Mouse (Mus musculus): ENCODE data around the gene Nr5a2.

Gene Nr5a2

DNA sequence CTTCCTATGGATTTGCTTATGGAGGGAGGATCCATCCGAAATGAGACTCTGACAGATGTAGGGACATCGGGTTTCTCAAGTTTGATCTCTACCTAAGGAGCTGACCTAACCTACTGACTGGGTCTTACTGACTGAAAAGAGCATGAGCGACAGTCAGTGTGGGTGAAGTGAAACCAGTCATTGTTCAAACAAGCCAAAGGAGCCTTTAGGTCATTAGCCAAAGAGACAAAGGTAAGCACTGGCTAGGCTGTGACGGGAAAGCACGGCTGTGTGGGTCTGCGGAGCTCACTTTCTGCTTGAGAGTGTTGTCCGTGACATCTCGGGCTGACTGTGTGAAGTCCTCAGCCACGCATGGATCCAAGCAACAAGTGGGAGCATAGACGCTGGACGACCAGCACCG lies 50.1 kb downstream of the Nr5a2 start:
- no peak for DNase-seq (ENCODE audit: low read depth, low spot score)

DNA sequence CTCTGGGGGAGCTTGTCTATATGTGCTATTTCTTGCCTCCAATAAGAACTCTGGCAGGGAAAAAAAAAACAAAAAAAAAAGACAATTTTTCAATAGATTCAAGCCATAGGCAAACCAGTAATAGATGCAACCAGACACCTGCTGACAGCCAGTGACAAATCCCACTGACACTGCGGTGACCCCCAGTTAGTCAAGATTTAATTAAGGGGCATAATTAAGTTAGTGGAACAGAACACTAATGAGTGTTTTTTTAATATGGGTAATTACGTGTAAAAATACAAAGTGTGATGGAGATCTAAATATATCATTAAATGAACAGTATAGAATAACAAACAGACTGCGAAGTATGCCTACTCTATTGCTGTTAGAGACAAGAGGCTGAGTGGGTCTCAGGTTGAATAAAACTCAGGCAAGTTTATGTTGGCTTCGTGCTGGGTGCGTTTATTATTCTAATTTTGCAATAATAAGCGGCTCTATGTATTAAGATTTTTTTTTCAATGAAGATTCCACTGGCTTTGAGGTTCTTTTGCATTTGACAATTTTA lies 50.7 kb downstream of the Nr5a2 start:
- DNase-seq (ENCODE audit: low read depth, low spot score): no peak

DNA sequence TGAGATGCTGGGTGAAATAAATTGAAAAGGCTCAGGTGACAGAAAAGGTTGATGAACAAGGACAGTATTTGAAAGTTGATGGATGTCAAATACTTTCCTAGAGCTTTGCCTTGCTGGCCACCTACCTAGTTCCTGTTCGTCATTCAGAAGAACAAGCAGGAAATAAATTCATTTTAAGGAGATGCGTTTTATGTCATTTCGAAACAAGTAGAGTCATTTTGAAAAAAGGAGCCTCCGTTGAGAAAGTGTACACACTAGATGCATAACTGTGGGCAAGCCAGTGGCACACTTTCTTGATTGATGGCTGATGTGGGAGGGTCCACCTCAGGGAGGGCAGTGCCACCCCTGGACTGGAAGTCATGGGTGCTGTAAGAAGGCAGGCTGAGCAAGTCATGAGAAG lies 62.1 kb downstream of the Nr5a2 start:
- DNase-seq (ENCODE audit: low read depth, low spot score): no peak

DNA sequence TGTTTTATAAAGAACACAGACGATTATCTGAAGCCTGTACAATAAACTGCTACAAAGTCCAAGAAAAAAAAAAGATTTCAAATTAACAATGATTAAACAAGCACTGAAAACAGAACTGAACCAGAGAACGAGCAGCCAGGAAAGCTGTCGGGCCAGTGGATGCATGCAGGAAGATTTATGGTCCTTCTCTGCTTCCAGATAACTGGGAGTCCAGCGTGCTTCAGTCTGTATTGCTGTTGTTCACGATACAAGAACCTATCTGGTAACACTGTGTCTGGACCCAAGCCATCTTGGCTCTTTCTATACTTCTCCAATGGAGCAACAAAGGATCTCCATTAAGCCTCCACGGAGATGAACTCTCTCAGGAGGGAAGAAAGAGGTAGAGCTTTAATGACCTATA lies 63.9 kb downstream of the Nr5a2 start:
- DNase-seq (ENCODE audit: low read depth, low spot score): no peak

DNA sequence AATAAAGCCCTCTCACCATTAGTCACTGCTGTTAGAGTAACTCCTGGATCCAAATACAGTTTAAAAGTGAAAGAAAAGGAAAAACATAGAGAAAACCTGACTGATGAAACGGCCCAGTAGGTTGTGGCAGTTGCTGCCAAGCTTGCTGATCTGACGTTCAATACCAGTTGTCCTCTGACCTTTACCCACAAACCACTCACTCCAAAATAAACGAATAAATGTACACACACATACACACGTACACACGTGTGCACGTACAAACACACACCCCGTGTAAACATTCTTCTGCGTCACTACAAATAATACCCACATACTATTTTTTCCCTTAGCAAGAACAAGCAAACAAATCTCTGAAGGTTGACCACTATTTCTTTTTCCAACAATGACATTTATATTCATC lies 64.4 kb downstream of the Nr5a2 start:
- no peak for DNase-seq (ENCODE audit: low read depth, low spot score)

DNA sequence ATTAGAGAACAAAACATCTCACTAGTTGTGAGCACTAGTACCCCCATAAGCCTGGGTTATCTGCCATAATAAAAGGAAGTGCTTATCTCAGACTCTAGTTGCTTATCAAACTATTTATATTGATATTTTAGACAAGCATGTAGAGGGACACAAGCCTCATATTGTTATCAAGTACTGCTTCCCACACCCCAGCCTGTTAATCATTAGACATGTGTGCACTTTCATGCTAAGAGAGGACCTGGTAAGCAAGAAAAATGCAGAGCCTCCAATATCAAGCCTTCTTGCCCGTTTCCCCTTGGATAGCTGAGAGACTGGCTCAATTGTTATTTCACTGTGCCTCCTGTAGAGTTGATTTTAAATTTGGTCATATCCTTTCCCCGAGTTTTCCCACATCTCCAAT lies 65.5 kb downstream of the Nr5a2 start:
- DNase-seq (ENCODE audit: low read depth, low spot score): no peak

DNA sequence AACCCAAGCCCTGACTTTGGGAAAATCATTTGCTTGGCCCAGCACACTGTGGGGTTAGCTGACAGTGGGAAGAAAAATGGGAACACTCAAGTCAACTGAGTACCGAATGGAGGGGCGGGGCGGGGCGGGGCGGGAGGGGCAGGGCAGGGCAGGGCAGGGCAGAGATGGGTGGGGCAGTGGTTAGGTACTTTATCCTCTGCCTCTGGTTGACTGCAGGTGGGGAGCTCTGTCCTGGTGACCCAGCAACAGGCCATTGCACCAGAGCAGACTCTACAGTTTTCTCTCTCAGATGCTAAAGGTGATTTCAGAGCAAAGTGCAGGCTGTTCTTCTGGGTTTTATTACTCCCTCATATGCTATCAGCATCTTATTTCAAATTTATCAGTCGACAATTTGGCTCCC lies 67.1 kb downstream of the Nr5a2 start:
- no peak for DNase-seq (ENCODE audit: low read depth, low spot score)

DNA sequence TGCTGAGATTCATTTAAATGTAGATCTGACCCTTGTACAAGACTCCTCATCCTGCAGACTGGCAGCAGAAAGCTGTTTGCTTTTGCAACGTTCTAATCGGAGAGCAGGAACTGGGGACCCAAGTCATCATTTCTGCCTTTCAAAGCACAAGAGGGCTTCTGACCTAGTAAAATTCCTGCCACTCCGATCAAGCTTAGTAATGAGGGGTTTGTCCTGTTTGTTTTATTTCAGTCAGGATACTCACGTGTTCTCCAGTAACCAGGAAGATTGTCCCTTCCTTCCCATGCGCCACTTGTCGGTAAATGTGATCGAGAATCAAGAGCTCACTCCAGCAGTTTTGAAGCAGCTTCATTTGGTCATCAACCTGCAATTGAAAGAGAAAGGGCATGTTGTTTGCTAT lies 69.8 kb downstream of the Nr5a2 start:
- no peak for DNase-seq (ENCODE audit: low read depth, low spot score)

DNA sequence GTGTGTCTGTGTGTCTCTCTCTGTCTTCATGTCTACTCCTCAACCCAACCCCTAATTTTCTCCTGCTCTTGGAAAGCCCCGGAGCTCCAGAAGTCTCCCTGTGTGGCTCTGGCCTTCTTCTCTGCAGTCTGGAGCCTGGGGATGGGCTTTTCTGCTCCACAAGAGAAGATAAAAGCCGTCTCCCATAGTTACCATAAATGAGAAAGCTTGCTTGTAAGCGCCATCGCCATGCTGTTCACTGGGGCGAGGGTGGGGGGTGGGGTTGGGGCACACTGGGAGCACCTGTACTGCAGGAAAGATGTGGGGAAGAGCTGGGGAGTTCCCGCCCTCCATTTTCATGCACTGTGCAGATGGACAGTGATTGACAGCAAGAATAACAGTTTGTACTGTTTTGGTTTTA lies 71.5 kb downstream of the Nr5a2 start:
- no peak for DNase-seq (ENCODE audit: low read depth, low spot score)

DNA sequence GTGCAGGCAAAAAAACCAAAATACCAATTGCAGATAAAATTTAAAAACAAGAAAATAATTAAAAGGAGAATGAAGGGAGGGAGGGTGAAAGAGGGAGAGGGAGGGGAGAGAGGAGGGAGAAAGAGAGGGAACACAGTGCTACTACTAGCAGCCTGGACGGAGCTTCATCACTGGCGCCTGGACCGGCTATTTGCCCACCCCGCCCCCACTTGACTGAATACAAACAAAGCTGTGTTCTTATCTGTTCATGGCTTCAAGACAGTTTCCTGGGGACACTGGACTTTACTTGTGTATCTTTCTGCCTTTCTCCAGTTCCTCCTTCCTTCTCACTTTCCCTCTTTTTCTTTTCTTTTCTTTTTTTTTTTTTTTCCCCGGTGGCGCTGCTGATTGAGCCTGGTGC lies 73.6 kb downstream of the Nr5a2 start:
- DNase-seq (ENCODE audit: low read depth, low spot score): no peak

DNA sequence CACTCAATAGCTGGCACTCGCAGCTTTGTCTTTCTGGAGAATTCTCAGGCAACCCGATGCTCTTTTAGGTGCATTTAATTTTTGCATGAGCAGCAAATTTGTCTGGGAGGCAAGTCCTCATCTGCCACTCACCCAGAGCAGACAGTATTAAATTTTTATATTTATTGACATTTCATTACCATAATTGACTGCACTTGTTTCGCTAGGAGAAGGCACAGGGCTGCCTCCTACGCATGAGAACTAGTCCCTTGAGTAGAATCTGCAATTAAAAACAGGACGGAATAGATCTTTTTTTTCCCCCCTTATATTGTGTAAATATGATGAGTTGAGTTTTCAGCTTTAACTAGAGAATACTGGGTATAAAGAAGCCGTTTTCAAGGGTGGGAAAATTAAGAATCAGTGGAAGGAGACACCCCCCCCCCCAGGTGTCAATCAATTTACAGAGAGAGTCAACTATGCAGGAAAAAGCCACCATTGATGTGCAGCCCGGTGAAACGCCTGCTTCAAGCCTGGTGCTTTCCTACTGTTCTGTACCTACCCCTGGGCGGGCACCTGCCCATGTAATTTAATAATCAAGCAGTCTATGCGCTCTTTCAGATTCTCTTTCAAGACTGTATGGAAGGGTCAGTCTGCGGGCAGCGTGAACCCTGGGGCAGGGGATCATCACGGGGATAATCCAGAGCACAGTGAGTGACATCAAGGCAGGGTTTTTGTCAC lies 76.6 kb downstream of the Nr5a2 start:
- DNase-seq (ENCODE audit: low read depth, low spot score): no peak

DNA sequence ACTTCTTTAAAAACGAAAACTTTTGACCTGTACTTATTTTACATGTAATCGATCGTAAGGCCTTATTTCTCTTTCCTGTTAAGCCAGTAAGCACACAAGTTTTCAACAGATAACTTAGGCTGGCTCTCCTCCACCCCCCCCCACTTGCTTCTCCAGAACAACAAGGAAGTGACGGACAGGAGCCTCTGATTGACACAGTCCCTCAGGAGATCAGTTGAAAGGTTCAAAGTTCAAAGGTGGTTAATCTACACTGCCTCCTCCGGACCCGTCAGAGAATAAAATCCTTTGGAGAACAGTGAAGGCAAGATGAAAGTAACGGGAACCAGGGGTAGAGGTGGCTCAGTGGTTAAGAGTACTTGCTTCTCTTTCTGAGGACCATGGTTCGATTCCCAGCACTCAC lies 80.0 kb downstream of the Nr5a2 start:
- DNase-seq (ENCODE audit: low read depth, low spot score): no peak

DNA sequence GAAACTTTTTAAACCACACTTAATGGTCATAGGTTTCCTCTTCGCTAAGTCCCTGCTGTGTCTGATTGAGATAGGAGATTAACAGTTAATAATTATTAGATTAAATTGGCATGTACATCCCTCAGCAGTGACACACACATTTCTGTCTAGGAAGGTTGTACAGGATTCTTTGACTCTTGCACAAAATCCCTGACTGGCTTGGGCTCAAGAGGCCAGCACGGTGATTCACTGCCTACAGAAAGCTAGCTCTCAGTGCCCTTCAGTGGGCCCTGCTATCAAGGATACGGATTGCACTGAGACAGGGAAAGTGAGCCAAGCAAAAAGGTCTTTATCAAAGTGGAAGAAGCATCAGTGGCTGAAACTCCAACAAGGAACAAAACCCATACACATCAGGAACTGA lies 85.2 kb downstream of the Nr5a2 start:
- no peak for DNase-seq (ENCODE audit: low read depth, low spot score)

DNA sequence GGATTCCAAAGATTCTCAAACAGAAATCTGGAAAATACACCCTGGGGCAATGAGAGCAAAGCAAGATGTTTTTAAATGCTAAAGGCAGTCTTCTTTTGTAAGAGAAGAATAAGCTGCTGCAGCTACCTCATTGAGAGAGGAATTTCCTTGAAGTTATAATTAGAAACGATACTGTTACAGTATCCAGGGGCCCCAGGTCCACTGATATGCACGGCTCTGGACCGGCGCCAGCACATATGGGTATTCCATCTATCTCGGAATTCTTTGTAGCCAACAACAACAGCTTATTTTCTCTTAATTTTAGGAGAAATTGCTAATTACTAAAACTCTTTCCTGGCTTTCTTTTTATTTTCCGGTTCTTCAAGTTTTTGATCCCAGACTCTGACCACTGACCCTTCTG lies 91.3 kb downstream of the Nr5a2 start:
- DNase-seq (ENCODE audit: low read depth, low spot score): no peak

DNA sequence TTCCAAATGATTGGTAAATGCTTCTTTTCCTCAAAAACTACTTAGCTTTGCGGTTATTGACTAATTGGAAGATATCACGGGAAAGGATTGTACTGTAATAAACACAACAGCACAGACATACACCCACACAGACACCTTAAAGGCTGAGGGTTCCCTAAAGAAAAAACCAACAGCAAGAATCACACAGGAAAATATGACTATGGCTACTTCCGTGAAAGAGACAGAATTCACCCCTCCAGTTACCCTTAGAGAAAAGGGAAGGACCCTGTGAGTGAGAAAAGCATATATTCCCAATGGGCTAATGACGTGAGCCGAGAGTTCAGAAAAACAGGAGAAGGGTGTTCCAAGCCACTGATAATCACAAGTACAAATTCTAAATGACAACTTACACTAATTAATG lies 92.0 kb downstream of the Nr5a2 start:
- no peak for DNase-seq (ENCODE audit: low read depth, low spot score)

DNA sequence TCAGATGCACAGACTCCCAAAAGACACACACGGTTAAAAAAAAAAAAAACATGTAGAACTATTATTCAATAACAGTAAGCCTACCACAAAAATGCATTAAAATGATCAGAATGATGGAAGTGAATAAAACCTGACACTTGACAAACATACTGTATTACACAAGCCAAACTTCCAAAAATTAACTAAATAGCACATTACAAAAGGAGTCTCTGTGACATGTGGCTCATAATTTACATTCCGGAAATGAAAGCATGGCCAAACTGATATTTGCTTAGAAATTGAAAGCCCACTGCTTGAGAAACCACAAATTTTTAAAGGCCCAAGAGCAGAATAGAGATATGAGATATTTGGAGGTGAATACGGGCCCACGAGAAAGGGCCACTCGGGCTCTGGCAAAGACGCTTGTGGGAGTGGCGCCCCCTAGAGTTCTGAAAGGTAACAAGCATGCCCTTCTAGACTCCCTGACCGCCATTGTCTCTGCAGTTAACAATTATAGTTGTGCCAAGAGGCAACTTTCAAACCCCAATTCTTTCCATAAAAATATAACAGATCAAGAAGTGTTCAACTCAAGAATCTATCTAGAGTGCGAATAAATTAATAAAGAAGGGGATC lies 93.7 kb downstream of the Nr5a2 start:
- no peak for DNase-seq (ENCODE audit: low read depth, low spot score)

DNA sequence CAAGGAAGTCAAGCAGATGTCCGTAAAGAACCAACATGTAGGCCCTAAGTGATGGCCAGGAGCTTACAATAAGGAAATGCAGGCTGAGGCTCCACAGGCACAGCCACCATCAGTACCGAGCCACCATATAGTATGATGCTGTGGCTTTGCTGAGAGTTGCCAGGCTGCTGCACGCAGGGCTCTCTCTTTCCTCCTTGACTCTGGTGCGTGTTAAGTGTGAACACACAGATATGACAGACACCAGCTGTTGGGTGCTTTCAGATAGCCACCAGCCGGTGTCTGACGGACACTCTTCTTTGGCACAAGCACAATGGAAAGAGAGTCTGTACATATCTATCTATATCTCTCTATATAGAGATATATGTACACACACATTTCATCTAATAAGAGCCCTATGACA lies 97.0 kb downstream of the Nr5a2 start:
- no peak for DNase-seq (ENCODE audit: low read depth, low spot score)

DNA sequence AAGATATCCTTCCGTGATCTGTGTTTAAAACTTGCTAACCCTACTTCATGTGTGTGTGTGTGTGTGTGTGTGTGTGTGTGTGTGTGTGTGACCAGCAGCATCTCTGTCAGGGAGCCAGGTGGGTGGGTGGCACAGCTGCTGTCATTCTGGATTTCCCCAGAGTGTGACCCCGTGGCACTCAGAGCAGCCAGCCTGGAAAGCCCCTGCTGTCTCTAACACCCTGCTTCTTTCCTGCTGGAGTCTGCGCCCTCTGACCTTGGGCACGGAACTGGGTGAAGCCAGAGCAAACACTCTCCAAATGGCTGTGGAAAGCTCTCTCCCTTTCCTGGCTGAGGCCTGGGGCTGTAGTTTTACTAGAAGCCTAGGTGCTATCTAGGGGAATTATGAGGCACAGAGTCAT lies 100.8 kb downstream of the Nr5a2 start:
- DNase-seq (ENCODE audit: low read depth, low spot score): no peak

DNA sequence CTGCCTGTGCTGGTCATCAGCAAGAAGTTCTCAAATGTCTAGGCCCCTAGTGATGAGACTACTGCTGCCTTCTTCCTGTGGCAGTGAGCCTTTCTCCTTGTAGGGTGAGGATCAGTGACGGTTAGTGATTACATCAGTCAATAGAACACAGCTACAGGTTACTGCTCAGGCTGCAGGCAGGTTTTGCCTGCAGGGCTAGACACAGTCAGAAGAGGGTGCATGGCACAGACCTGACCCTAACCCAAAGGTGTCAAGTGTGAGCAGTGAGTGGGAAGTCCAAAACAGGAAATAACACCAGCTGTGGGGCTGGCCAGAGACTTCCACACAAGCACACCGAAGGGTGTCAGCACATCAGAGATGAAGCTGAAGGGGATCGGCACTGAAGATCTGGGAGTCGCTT lies 101.5 kb downstream of the Nr5a2 start:
- DNase-seq (ENCODE audit: low read depth, low spot score): no peak

DNA sequence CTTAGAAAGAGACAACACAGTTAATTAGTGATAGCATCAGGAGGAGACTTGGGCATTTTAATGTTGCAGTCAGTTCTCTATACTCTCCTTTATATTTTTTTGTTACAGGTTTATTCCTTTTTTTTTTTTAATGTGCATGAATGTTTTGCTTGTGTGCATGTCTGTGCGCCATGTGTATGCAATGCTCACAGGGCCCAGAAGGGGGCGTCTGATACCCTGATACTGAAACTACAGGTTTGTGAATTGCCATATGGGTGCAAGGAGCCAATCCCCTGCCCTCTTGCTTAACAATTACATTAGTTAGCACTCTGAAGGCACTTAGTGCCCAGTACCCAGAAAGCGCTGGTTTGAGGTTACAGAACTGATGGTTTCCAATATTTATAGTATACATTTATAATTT lies 104.1 kb downstream of the Nr5a2 start:
- peak; percentile 24 for DNase-seq (ENCODE audit: low read depth, low spot score)

DNA sequence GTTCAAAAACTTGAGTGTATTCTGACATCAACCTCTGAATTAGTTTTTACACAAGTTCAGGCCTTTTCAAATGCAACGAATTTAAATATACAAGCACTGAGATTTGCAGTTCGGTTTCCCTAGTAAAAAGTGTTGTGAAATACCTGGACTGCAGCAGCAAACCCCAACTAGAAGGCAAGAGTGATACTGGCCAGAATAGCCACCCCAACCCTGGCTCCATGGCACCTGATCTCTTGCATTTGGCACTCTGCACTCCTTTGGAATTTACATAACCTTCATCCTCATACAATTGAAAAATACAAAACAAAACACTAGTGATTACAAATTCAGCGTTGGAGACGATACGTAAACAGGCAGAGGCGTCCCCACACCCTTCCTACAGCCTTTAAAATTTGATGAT lies 111.5 kb downstream of the Nr5a2 start:
- DNase-seq (ENCODE audit: low read depth, low spot score): no peak

DNA sequence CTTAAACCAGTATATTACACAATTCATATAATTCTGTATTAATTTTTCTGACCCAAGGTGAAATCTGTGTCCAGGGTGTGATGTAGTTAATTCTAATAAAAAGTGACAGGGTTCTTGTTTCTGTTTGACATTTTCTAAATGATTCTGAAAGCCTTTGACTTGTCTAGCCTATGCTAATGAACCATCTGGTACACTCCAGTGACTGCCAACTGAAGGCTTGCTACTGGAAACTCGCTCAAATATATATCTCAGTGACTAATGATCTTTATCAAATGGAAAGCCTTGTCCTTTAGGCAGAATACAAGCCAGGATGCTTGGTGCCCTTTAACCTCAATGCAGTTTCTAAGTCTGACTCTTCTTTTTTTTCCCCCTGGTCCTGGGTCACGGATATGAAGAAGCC lies 114.2 kb downstream of the Nr5a2 start:
- no peak for DNase-seq (ENCODE audit: low read depth, low spot score)

DNA sequence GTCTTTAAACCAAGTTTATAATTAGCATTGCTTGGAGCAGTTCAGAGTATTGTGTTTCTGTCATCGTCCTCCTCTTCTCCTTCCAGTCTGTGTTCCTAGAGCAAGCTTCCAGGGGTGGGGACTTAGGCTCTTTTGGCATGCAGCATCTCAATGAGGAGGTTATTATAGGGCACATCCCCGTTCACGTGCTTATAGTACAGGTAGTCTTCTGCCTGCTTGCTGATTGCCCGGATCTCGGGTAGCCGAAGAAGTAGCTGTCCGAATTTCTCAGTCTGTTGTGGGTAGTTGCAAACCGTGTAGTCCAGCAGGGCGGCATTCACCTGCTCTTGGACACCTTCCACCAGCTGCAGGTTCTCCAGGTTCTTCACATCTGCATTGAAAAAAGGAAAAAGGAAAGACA lies 114.9 kb downstream of the Nr5a2 start:
- DNase-seq (ENCODE audit: low read depth, low spot score): no peak

DNA sequence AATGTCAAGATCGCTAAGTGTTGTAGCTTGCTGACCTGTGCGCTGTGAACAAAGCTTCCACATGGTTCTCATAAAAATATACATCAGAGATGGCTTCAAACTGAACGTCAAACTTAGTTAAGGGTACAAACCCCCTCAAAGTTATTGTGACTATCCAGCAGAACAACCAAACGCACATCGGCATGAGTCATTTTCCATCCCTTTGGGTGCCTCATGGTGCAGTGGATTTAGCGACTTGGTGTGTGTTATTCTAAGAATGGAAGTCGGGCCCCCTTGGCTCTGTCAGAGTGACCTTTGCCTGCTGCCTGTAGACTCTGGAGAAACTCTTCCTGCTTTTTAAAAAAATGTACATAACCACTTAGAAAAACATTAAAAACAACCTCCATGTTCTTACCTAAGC lies 119.7 kb downstream of the Nr5a2 start:
- no peak for DNase-seq (ENCODE audit: low read depth, low spot score)
